Mouse (Mus musculus): Measurements from ENCODE around the gene Map6.

GRCm38 (mm10) chr7:99267897-99268505 lies 754 bp downstream of the Map6 start:
- no peak for TF ChIP-seq GATA1 (IDR thresholded peaks at IDR 0.05; ENCODE audit: borderline replicate concordance, low read length)
- TF ChIP-seq FLI1 (IDR thresholded peaks at IDR 0.05; ENCODE audit: low read length): no peak

Data from megakaryocyte, embryonic 14.5 days (primary cell).